Mouse (Mus musculus): Measurements from ENCODE around the gene Chic2. TPM values are rescaled to one million over a fixed set of nuclear protein-coding genes. Genes with fewer than 3 reads are reported as not detected.
A peak's percentile ranks its signal among the peaks of the same experiment; 100 is the strongest.

The Chic2 gene
- polyA plus RNA-seq, 1 experiment from 2014 or later: 36.3 TPM

DNA sequence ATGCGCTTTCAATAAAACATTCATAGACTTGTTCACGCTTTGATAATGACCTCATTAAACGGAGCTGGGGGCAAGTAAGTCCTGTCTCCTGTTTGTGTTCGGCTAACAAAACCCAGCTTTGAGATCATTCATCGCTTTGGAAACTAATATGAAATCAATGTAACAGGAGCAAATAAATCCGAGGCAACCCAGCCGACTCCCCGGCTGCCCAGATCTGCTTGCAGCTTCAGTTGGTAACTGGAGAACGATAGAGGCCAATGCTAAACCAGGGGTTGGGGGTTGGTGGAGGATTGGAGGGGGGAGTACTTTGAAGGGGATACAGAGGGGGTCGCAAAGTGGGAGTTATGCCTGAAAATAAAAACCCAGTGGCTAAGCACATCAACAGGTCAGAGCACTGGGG, 27.4 kb upstream of the Chic2 start:
- Histone ChIP-seq H3K36me3 (ENCODE audit: control insufficient read depth, insufficient read depth, low read length) (no peaks in the 10 kb centered on the region), H3K4me3 (ENCODE audit: low read depth, low read length) (no peak overlapping the region), H3K27ac (ENCODE audit: low read depth, low read length) (no peak overlapping the region), H3K4me2 (no peak overlapping the region), H3K4me1 (ENCODE audit: control insufficient read depth, insufficient read depth, low read length) (peaks cover 18% of the 10 kb centered on the region), H3K9ac (ENCODE audit: low read length) (no peak overlapping the region), H3K9me3 (ENCODE audit: control insufficient read depth, low read length) (no peaks in the 10 kb centered on the region), H3K27me3 (ENCODE audit: control insufficient read depth, insufficient read depth, low read length) (peaks cover 98% of the 10 kb centered on the region)
- no peak for ATAC-seq (ENCODE audit: low FRiP score)
- 2% methylated on average over 10 of the region's 10 CpGs for WGBS
- peak; percentile 97 for DNase-seq (ENCODE audit: low spot score, missing footprints)

GRCm38 (mm10) chr5:75070656-75071375, 26.2 kb upstream of the Chic2 start:
- under 1% methylated on average over 23 of the region's 23 CpGs for WGBS
- peak overlapping the region; percentile 6; the same call in 1 of the 2 replicates for H3K4me2 ChIP-seq
- H3K36me3 ChIP-seq (ENCODE audit: control insufficient read depth, insufficient read depth, low read length): no peaks in the 10 kb centered on the region
- H3K9me3 ChIP-seq (ENCODE audit: control insufficient read depth, low read length): peaks cover under 1% of the 10 kb centered on the region; the same call in 1 of the 2 replicates
- peak; percentile 22; the same call in 1 of the 2 replicates for ATAC-seq (ENCODE audit: low FRiP score)
- H3K4me1 ChIP-seq (ENCODE audit: control insufficient read depth, insufficient read depth, low read length): peaks cover 15% of the 10 kb centered on the region
- H3K4me3 ChIP-seq (ENCODE audit: low read depth, low read length): no peak overlapping the region
- peaks cover 98% of the 10 kb centered on the region for H3K27me3 ChIP-seq (ENCODE audit: control insufficient read depth, insufficient read depth, low read length)
- no peak overlapping the region for H3K27ac ChIP-seq (ENCODE audit: low read depth, low read length)
- DNase-seq (ENCODE audit: low spot score, missing footprints): peak; percentile 96
- H3K9ac ChIP-seq (ENCODE audit: low read length): no peak overlapping the region

DNA sequence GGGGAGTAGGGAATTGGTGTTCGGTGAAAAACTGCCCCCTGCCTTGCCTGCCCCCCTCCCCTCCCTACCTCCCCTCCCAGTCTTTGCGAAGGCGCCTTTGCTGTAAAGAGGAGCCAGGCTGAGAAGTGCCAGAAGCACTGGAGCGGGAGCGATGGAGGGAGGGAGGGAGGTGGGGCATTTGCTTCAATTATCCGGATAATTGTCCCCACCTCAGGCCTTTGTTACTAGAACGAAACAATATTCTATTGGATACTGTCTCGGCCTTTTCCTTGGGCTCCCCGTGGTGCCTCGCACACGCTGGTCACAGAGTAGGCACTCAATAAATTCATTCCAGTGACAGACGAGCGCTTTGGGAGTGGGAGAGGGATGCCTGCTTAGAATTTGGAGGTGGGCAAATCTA, 25.6 kb upstream of the Chic2 start:
- Histone ChIP-seq H3K36me3 (ENCODE audit: control insufficient read depth, insufficient read depth, low read length) (no peaks in the 10 kb centered on the region), H3K4me3 (ENCODE audit: low read depth, low read length) (no peak overlapping the region), H3K27me3 (ENCODE audit: control insufficient read depth, insufficient read depth, low read length) (peaks cover 98% of the 10 kb centered on the region), H3K27ac (ENCODE audit: low read depth, low read length) (no peak overlapping the region), H3K4me1 (ENCODE audit: control insufficient read depth, insufficient read depth, low read length) (peaks cover 11% of the 10 kb centered on the region), H3K4me2 (no peak overlapping the region), H3K9me3 (ENCODE audit: control insufficient read depth, low read length) (peaks cover 4% of the 10 kb centered on the region; the same call in 1 of the 2 replicates), H3K9ac (ENCODE audit: low read length) (no peak overlapping the region)
- DNase-seq (ENCODE audit: low spot score, missing footprints) (peak; percentile 92), ATAC-seq (ENCODE audit: low FRiP score) (0 out of 2 replicates have a peak, but pooled peaks have one; percentile 34)
- WGBS: 0% methylated on average over 12 of the region's 13 CpGs

DNA sequence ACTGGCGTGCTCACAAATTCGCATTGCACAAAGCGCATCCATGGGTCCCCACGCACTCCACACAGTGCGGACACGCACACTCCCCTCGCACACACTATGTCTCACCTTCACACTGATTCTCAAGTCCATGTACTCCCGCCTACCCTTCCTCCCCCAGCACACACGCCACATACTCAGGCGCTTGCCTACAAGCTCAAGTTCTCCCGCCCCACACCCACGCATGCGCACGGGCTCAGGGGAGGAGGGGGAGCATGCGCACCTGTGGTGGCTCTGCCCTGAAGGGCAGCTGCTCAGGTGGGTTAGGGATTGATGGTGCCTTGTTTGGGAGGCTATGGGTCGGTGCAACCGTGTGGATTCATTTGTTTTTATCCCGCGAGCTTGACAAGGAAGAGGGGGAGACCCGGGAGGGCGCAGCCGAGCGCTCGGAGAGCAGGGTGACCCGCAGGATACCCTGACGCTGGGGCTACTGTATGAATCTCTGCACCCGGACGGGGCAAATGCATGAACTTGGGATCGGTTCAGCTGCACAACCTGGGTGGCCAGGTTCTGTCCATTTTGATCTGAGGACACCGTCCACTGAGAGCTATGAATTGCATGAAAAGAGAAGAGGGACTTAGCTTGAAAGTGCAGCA, 22.7 kb upstream of the Chic2 start:
- Histone ChIP-seq H3K4me1 (ENCODE audit: control insufficient read depth, insufficient read depth, low read length) (peaks cover 11% of the 10 kb centered on the region), H3K9me3 (ENCODE audit: control insufficient read depth, low read length) (peaks cover 4% of the 10 kb centered on the region; the same call in 1 of the 2 replicates), H3K27ac (ENCODE audit: low read depth, low read length) (no peak overlapping the region), H3K27me3 (ENCODE audit: control insufficient read depth, insufficient read depth, low read length) (peaks cover 82% of the 10 kb centered on the region), H3K9ac (ENCODE audit: low read length) (no peak overlapping the region), H3K36me3 (ENCODE audit: control insufficient read depth, insufficient read depth, low read length) (no peaks in the 10 kb centered on the region), H3K4me3 (ENCODE audit: low read depth, low read length) (peak overlapping the region; percentile 33), H3K4me2 (peak overlapping the region; percentile 53)
- ATAC-seq (ENCODE audit: low FRiP score) (peak; percentile 49), DNase-seq (ENCODE audit: low spot score, missing footprints) (peak; percentile 94)
- 1% methylated on average over 30 of the region's 30 CpGs for WGBS

DNA sequence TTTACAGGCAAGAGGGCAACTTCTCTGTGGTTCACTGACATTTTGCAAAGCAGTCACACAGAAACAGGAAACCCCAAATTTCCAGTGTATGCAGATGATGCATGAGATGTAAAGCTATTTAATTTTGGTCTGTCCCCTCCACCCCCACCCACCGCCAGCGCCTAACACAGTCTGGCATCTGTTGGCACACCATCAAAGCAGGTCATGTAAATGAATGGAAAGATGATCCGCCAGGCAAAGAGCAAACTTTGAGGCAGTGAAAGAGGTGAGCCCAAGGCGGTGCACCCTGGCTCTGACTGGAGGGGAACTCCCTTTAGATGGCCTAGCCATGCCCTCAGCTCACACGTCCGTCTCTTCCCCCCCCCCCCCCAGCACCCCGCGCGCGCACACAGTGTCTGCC, 22.1 kb upstream of the Chic2 start:
- Histone ChIP-seq H3K4me2 (peak overlapping the region; percentile 53), H3K4me3 (ENCODE audit: low read depth, low read length) (peak overlapping the region; percentile 33; the same call in 1 of the 2 replicates), H3K36me3 (ENCODE audit: control insufficient read depth, insufficient read depth, low read length) (no peaks in the 10 kb centered on the region), H3K27me3 (ENCODE audit: control insufficient read depth, insufficient read depth, low read length) (peaks cover 79% of the 10 kb centered on the region), H3K27ac (ENCODE audit: low read depth, low read length) (no peak overlapping the region), H3K9me3 (ENCODE audit: control insufficient read depth, low read length) (peaks cover 4% of the 10 kb centered on the region; the same call in 1 of the 2 replicates), H3K9ac (ENCODE audit: low read length) (no peak overlapping the region), H3K4me1 (ENCODE audit: control insufficient read depth, insufficient read depth, low read length) (peaks cover 10% of the 10 kb centered on the region; the same call in 1 of the 2 replicates)
- WGBS: 7% methylated on average over 10 of the region's 10 CpGs
- DNase-seq (ENCODE audit: low spot score, missing footprints) (no peak), ATAC-seq (ENCODE audit: low FRiP score) (peak; percentile 33)

GRCm38 (mm10) chr5:75063177-75063576, 18.6 kb upstream of the Chic2 start:
- 15% methylated on average over 4 of the region's 4 CpGs for WGBS
- Histone ChIP-seq H3K4me1 (ENCODE audit: control insufficient read depth, insufficient read depth, low read length) (no peaks in the 10 kb centered on the region), H3K36me3 (ENCODE audit: control insufficient read depth, insufficient read depth, low read length) (no peaks in the 10 kb centered on the region), H3K9me3 (ENCODE audit: control insufficient read depth, low read length) (peaks cover 4% of the 10 kb centered on the region; the same call in 1 of the 2 replicates), H3K4me3 (ENCODE audit: low read depth, low read length) (no peak overlapping the region), H3K27me3 (ENCODE audit: control insufficient read depth, insufficient read depth, low read length) (peaks cover 48% of the 10 kb centered on the region), H3K9ac (ENCODE audit: low read length) (no peak overlapping the region), H3K4me2 (no peak overlapping the region), H3K27ac (ENCODE audit: low read depth, low read length) (no peak overlapping the region)
- ATAC-seq (ENCODE audit: low FRiP score): peak; percentile 54; the same call in 1 of the 2 replicates
- no peak for DNase-seq (ENCODE audit: low spot score, missing footprints)

GRCm38 (mm10) chr5:75051109-75051508, 6.5 kb upstream of the Chic2 start:
- H3K4me2 ChIP-seq: no peak overlapping the region
- 86% methylated on average over 4 of the region's 4 CpGs for WGBS
- no peak overlapping the region for H3K27ac ChIP-seq (ENCODE audit: low read depth, low read length)
- H3K27me3 ChIP-seq (ENCODE audit: control insufficient read depth, insufficient read depth, low read length): peaks cover 16% of the 10 kb centered on the region
- H3K4me3 ChIP-seq (ENCODE audit: low read depth, low read length): no peak overlapping the region
- H3K36me3 ChIP-seq (ENCODE audit: control insufficient read depth, insufficient read depth, low read length): no peaks in the 10 kb centered on the region
- H3K9me3 ChIP-seq (ENCODE audit: control insufficient read depth, low read length): no peaks in the 10 kb centered on the region
- no peak overlapping the region for H3K9ac ChIP-seq (ENCODE audit: low read length)
- no peaks in the 10 kb centered on the region for H3K4me1 ChIP-seq (ENCODE audit: control insufficient read depth, insufficient read depth, low read length)
- DNase-seq (ENCODE audit: low spot score, missing footprints) (no peak), ATAC-seq (ENCODE audit: low FRiP score) (no peak)

- Histone ChIP-seq H3K4me3 (ENCODE audit: low read depth, low read length) (no peak overlapping the region), H3K4me2 (no peak overlapping the region), H3K36me3 (ENCODE audit: control insufficient read depth, insufficient read depth, low read length) (no peaks in the 10 kb centered on the region), H3K27ac (ENCODE audit: low read depth, low read length) (no peak overlapping the region), H3K9me3 (ENCODE audit: control insufficient read depth, low read length) (no peaks in the 10 kb centered on the region), H3K4me1 (ENCODE audit: control insufficient read depth, insufficient read depth, low read length) (peaks cover 5% of the 10 kb centered on the region), H3K9ac (ENCODE audit: low read length) (no peak overlapping the region), H3K27me3 (ENCODE audit: control insufficient read depth, insufficient read depth, low read length) (peaks cover 21% of the 10 kb centered on the region)
- 65% methylated on average over 14 of the region's 15 CpGs for WGBS
- no peak for ATAC-seq (ENCODE audit: low FRiP score)
- DNase-seq (ENCODE audit: low spot score, missing footprints): no peak
Measured at GRCm38 (mm10) chr5:75046681-75047321, 2.2 kb upstream of the Chic2 start.
